10 mouse cellular contexts compared by ENCODE assay signal in genomic region chr11:63114807-63115641, GRCm38 (mm10). TPM values are rescaled to one million over a fixed set of nuclear protein-coding genes. Genes with fewer than 3 reads are reported as not detected.
A peak's percentile ranks its signal among the peaks of the same experiment; 100 is the strongest.
DNase-seq lines count a peak whose midpoint lies in the region; ATAC-seq and TF ChIP-seq lines count a peak whose summit lies in the region.
"Had no signal": no experiment of that assay in that cellular context is flagged by ENCODE, and none has a peak within 500 bp of the region (broad histone marks: within the 10 kb centered on the region; RNA-seq: fewer than 3 reads in every experiment).

No protein-coding gene starts in this region.

- no peak overlapping the region for H3K27ac ChIP-seq in midbrain, embryonic 11.5 days (ENCODE audit: low read depth, low read length)
- no peak overlapping the region for H3K27ac ChIP-seq in midbrain, embryonic 13.5 days
- H3K27ac ChIP-seq in limb, embryonic 13.5 days = peak overlapping the region; percentile 63
- peak overlapping the region; percentile 58; the same call in 1 of the 2 replicates for H3K27ac ChIP-seq in stomach, postnatal 0 days (replicated peaks)

- H3K9ac ChIP-seq in midbrain, embryonic 11.5 days (ENCODE audit: low read length) = no peak overlapping the region
- H3K9ac ChIP-seq in midbrain, embryonic 13.5 days (replicated peaks) = no peak overlapping the region
- H3K9ac ChIP-seq in limb, embryonic 13.5 days = no peak overlapping the region
- H3K9ac ChIP-seq in stomach, postnatal 0 days (ENCODE audit: low read length) = no peak overlapping the region

- TF ChIP-seq CTCF in stomach, postnatal 0 days (IDR thresholded peaks at IDR 0.05; ENCODE audit: low read depth) = no peak

- H3K36me3 ChIP-seq in midbrain, embryonic 11.5 days (ENCODE audit: control insufficient read depth, insufficient read depth, low read length) = no peaks in the 10 kb centered on the region
- H3K36me3 ChIP-seq in midbrain, embryonic 13.5 days = no peaks in the 10 kb centered on the region
- no peaks in the 10 kb centered on the region for H3K36me3 ChIP-seq in limb, embryonic 13.5 days
- H3K36me3 ChIP-seq in stomach, postnatal 0 days (ENCODE audit: control insufficient read depth, insufficient read depth, low read length) = no peaks in the 10 kb centered on the region

- no peaks in the 10 kb centered on the region for H3K9me3 ChIP-seq in midbrain, embryonic 11.5 days (ENCODE audit: control insufficient read depth, low read length)
- H3K9me3 ChIP-seq in midbrain, embryonic 13.5 days = no peaks in the 10 kb centered on the region
- H3K9me3 ChIP-seq in limb, embryonic 13.5 days = no peaks in the 10 kb centered on the region
- no peaks in the 10 kb centered on the region for H3K9me3 ChIP-seq in stomach, postnatal 0 days (ENCODE audit: control insufficient read depth, low read length)

- no peaks in the 10 kb centered on the region for H3K4me1 ChIP-seq in midbrain, embryonic 11.5 days (ENCODE audit: control insufficient read depth, insufficient read depth, low read length)
- no peaks in the 10 kb centered on the region for H3K4me1 ChIP-seq in midbrain, embryonic 13.5 days (replicated peaks)
- peaks cover 18% of the 10 kb centered on the region for H3K4me1 ChIP-seq in limb, embryonic 13.5 days
- 0 out of 2 replicates have a peak, but pooled peaks cover 2% of the 10 kb centered on the region for H3K4me1 ChIP-seq in stomach, postnatal 0 days (replicated peaks; ENCODE audit: control insufficient read depth, insufficient read depth)

- no peak for ATAC-seq in midbrain, embryonic 11.5 days (ENCODE audit: low FRiP score)
- ATAC-seq in midbrain, embryonic 13.5 days = no peak
- no peak for ATAC-seq in limb, embryonic 13.5 days (ENCODE audit: low FRiP score, low read depth)
- peak; percentile 78; the same call in 1 of the 2 replicates for ATAC-seq in stomach, postnatal 0 days (ENCODE audit: low FRiP score, low TSS enrichment)
- ATAC-seq in inflammation-experienced regulatory T-cells, adult 6 months = no peak

- no peak for TF ChIP-seq EP300 in stomach, postnatal 0 days (optimal IDR thresholded peaks at IDR 0.05)

- peak; percentile 39 for DNase-seq in midbrain, embryonic 11.5 days (ENCODE audit: low spot score, missing footprints)
- peak; percentile 74 for DNase-seq in heart, adult 8-10 months (ENCODE audit: low spot score)
- DNase-seq in stomach, postnatal 0 days (ENCODE audit: low spot score) = no peak
- DNase-seq in right cerebral cortex, postnatal 4 days = no peak
- DNase-seq in thymus, postnatal 25 days = no peak
- DNase-seq: liver had no signal

- H3K27me3 ChIP-seq in midbrain, embryonic 11.5 days (ENCODE audit: control insufficient read depth, insufficient read depth, low read length) = no peaks in the 10 kb centered on the region
- H3K27me3 ChIP-seq in midbrain, embryonic 13.5 days = no peaks in the 10 kb centered on the region
- no peaks in the 10 kb centered on the region for H3K27me3 ChIP-seq in limb, embryonic 13.5 days
- H3K27me3 ChIP-seq in stomach, postnatal 0 days (ENCODE audit: control insufficient read depth, insufficient read depth, low read length) = no peaks in the 10 kb centered on the region

- 86% methylated on average over 8 of the region's 8 CpGs for WGBS in midbrain, embryonic 11.5 days
- 88% methylated on average over 8 of the region's 8 CpGs for WGBS in midbrain, embryonic 13.5 days
- WGBS in limb, embryonic 13.5 days = 69% methylated on average over 8 of the region's 8 CpGs
- 67% methylated on average over 8 of the region's 8 CpGs for WGBS in stomach, postnatal 0 days

- no peak overlapping the region for H3K4me2 ChIP-seq in midbrain, embryonic 11.5 days
- H3K4me2 ChIP-seq in midbrain, embryonic 13.5 days (replicated peaks) = no peak overlapping the region
- H3K4me2 ChIP-seq in limb, embryonic 13.5 days (replicated peaks) = no peak overlapping the region
- no peak overlapping the region for H3K4me2 ChIP-seq in stomach, postnatal 0 days (replicated peaks; ENCODE audit: low read depth)

- no peak overlapping the region for H3K4me3 ChIP-seq in midbrain, embryonic 11.5 days (ENCODE audit: low read depth, low read length)
- no peak overlapping the region for H3K4me3 ChIP-seq in midbrain, embryonic 13.5 days (replicated peaks)
- H3K4me3 ChIP-seq in limb, embryonic 13.5 days = no peak overlapping the region
- no peak overlapping the region for H3K4me3 ChIP-seq in stomach, postnatal 0 days (ENCODE audit: low read depth, low read length)

RNA-seq across cellular contexts. Expression of gene Pmp22, which starts 13.8 kb away (rescaled TPM):
- polyA plus RNA-seq in midbrain, embryonic 11.5 days (2014; fragmentation: Nextera tagmentation; extraction: Ambion mirVana) = 34.9 and 39.7 TPM in 2 replicates
- 17.1 and 19.0 TPM in 2 replicates for polyA plus RNA-seq in midbrain, embryonic 13.5 days (2015; fragmentation: Nextera tagmentation; extraction: Ambion mirVana)
- total RNA-seq in heart, adult 8-10 months (2022) = 10 to 100 TPM; 31.6 to 43.0 (median 38.9) TPM
- 164 and 191 TPM in 2 replicates for polyA plus RNA-seq in limb, embryonic 13.5 days (2015; fragmentation: Nextera tagmentation; extraction: Ambion mirVana)
- polyA plus RNA-seq in stomach, postnatal 0 days (2015; fragmentation: Nextera tagmentation; extraction: Ambion mirVana) = 96.7 and 102 TPM in 2 replicates
- not detected for polyA plus RNA-seq in inflammation-experienced regulatory T-cells, adult 6 months (2017; shearing (Covaris generic))

RNA-seq across cellular contexts. Expression of gene Tekt3, which starts 53.6 kb away (rescaled TPM):
- polyA plus RNA-seq in midbrain, embryonic 11.5 days (2014; fragmentation: Nextera tagmentation; extraction: Ambion mirVana) = not detected in 2 replicates
- polyA plus RNA-seq in midbrain, embryonic 13.5 days (2015; fragmentation: Nextera tagmentation; extraction: Ambion mirVana) = not detected in 2 replicates
- not detected for total RNA-seq in heart, adult 8-10 months (2022)
- 0.34 and 0.37 TPM in 2 replicates for polyA plus RNA-seq in limb, embryonic 13.5 days (2015; fragmentation: Nextera tagmentation; extraction: Ambion mirVana)
- not detected in 2 replicates for polyA plus RNA-seq in stomach, postnatal 0 days (2015; fragmentation: Nextera tagmentation; extraction: Ambion mirVana)
- not detected for polyA plus RNA-seq in inflammation-experienced regulatory T-cells, adult 6 months (2017; shearing (Covaris generic))
- polyA plus RNA-seq: embryonic facial prominence, embryonic 11.5 days had no signal

Comparison
In these comparisons a context has a peak if more than half of its experiments do, and no peak if none do; other contexts are left out.
1. DNase-seq: peak in midbrain, embryonic 11.5 days (single experiment) and heart, adult 8-10 months (single experiment); none in stomach, postnatal 0 days (single experiment), right cerebral cortex, postnatal 4 days (single experiment) and thymus, postnatal 25 days (single experiment).
2. H3K27ac ChIP-seq: peak in limb, embryonic 13.5 days (single experiment) and stomach, postnatal 0 days (single experiment); none in midbrain, embryonic 11.5 days (single experiment) and midbrain, embryonic 13.5 days (single experiment).
3. RNA of gene Pmp22, which starts 13.8 kb away (polyA plus RNA-seq): 164 to 191 TPM in limb, embryonic 13.5 days, 96.7 to 102 TPM in stomach, postnatal 0 days, 34.9 to 39.7 TPM in midbrain, embryonic 11.5 days and 17.1 to 19.0 TPM in midbrain, embryonic 13.5 days; not detected in inflammation-experienced regulatory T-cells, adult 6 months; every median in the first group is over 10 times any median in the second.